Mouse (Mus musculus): ENCODE data around the gene Gsg1l.

The Gsg1l gene

DNA sequence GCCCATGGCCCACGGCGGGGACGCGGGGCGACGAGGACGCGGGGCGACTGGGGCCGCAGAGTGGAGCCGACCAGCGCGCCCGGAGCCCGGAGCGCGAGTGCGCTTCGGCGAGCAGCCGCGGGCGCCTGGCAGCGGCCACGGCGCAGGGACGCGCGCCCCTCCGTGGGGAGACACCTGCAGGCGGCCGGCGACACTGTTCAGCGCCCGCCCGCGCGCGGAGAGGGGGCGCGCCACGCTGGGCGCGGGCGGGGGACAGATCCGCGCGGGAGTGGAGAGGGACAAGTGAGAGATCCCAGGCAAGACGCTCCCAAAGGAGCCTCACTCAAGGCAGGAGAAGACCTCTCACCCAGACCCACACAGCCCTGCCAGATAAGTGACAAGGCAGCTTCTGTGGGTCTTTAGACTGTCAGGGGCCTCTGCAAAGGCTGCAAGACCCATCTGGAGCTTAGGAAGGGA is at the start of gene Gsg1l:
Gene Gsg1l (minus strand): TSS at position 126 of the 456 bp plus-strand sequence.
- DNase-seq = no peak

DNA sequence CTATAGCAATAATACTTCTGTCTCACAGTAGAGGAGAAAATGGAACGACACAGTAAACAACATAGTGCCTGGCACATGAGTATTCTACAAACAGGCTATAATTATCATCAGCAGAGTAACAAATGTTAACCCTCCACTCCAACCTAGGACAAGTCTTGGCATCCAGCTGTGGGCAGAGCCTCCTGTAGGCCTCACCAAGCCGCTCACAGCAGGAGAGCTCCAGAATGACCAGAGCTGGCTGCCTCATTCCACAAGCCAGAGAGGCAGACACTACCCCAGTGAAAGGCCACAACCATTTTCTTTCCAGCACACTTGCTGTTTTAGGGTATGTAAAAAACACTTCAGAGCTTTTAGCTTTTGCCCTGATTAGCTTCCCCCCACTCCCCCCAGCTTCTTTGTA is 45.5 kb upstream of the Gsg1l start:
- DNase-seq = no peak

DNA sequence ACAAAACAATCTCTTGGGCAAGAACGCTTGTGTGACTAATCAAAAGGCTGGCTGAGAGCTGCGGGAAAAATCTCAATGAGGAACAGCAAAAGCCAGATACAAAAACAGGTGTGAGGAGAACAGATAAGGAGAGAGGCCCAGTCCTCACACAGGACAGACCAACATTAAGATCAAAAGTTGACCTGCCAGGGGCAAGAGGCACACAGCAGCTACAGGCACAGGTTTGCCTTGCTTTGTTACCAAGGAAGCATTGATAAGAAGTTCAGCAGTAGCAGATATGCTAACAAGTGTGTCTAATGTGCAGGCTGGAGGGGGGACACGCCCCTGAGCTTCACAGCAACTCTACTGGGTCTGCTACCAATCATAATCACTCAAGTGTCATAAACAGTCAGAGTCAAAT is 44.3 kb upstream of the Gsg1l start:
- no peak for DNase-seq

DNA sequence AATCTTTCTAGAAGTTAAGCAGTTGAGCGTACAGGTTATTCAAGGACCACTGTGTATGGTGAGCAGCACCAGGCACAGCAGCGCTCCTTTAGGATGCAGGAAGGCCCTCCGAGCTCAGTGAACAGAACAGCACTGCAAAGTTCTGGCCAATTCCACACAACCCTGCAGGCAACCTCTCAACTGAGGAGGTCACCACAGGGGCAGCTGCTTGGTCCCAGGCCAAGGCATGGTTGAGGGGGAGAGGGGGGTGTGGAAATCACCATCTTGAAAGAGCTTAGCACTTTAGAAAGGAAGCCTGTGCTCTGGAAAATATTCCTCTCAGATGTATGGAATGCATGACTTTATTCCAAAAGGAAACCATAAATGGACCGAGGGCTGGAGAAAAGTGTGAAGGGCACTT is 39.3 kb upstream of the Gsg1l start:
- peak; percentile 26 for DNase-seq

DNA sequence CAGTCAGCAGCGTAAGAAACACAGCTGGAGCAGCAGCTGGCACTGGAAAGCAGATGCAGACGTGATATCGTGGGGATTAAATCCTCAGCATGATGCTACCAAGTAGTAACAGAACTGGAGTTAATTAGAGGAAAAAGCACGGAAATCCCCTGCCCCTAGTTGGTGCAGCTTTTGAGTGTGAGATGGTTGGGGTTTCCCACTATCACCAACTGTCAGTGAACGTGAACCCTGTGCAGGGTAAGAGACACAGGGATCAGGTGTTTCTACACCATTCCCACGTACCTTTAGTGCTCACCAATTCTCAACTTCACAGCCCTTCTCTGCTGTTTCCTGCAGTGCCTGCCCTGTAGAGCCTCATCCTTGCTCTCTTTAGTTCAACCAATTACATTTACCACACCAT is 37.6 kb upstream of the Gsg1l start:
- DNase-seq = no peak

DNA sequence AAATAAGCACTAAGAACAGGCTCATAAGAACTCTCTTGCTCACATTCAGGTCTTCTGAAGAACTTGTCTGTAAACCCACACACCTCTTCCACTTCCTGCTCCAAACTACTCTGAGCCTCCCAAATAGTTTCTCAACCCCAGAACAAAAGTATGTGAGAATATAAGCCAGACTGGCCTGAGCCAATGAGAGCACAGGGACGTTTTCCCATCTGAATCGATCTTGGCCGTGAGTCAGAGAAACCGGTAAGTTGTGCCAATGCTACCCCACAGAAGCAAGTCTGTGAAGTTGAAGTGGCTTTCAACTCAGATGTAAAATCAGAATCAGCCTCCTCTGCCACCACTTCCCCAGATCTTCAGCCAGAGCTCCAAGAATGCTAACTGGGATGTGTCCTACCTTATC is 31.1 kb upstream of the Gsg1l start:
- DNase-seq = peak; percentile 17

DNA sequence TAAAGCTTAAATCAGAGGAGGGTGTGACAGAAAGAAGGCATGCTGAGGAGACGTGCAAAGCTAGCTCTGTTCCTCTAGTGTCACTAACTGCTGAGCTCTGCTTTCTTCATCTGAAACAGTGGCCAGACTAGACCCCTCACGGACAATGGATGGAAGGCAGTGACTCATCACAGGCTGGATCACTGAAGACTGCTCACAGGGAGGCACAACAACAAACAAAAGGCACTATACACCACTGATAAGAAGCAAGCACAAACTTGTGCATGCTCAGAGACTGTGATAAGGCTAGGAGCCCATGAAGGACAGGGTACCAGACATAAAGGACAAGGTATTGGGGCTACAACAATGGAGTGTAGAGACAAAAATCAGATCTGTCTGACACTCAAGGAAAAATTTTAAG is 29.0 kb upstream of the Gsg1l start:
- DNase-seq = no peak

DNA sequence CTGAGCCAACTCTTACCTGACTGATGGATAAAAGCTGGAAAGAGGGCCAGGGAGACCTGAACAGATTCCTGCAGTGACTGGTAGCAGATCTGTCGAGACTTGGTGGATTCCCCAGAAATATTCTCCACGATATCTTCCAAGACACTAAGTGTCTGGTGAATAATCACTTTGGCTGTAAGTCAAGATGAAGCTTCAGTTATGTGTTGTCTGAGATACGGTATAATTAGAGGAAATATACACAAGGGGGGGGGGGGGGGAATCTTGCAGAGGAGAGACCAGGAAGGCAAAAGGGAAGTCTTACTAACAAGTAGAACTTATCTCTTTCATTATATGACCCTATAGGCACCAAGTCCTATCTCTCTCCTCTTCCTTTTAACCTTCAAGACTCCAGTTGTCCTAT is 27.7 kb upstream of the Gsg1l start:
- no peak for DNase-seq

DNA sequence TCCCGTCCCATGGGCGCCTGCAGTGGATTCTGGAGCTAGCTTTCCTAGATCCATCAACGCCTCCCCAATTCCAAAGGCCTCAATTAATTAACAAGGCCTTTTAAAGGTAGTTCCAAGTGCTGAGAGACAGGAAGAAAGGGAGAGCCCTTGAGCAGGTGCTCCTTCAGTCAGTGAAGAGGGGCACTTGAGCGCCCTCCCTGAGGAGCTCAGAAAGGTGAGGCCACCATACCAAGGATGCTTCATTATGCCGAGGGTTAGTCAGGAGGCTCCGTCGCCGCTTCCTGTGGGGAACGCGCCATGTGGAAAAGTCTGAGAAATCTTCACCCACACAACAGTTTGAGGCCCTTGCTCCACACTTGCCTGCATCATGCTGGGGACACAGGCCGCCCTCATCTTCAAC is 18.2 kb upstream of the Gsg1l start:
- peak; percentile 47 for DNase-seq

DNA sequence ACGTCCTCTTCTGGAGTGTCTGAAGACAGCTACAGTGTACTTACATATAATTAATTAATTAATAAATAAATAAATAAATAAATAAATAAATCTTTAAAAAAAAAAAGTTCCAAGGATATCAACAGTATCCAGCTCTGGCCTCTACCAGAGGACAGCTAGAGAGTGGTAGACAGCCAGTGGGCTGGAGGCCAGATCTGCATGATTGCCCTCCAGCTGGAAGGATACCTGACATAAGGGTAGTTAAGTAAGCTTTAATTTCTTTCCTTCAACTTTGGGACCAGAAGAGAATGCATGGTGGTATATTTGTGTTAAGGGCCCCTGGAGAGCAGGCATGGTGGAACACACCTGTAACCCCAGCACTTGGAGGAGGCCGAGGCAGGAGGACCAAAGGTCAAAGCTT is 17.6 kb upstream of the Gsg1l start:
- no peak for DNase-seq

DNA sequence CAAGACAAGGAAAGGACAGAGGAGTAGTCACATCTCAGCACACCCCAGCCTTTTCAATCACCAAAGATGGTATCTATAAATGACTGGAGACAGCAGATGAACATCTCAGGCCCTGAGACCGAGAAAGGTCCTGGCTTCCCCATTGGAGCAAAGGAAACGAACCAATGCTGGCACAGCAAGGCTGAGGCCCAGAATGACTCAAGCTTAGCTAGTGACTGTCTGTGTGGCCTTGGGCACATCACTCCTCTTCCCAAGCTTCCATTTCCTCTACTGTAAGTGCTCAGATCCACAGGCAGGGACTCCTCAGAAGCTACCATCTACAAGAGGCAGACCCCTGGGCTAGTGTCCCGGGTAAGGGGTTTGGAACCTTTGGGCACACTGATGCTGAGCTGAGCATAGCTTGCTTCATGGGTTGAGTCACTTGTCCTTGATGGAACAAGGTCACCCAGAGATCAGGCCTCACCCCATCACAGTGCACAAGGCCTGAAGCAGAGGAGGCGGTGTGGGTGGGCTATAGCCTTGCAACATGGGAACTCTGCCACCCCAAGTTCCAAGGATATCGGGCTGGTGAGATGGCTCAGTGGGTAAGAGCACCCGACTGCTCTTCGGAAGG is 17.1 kb upstream of the Gsg1l start:
- no peak for DNase-seq

DNA sequence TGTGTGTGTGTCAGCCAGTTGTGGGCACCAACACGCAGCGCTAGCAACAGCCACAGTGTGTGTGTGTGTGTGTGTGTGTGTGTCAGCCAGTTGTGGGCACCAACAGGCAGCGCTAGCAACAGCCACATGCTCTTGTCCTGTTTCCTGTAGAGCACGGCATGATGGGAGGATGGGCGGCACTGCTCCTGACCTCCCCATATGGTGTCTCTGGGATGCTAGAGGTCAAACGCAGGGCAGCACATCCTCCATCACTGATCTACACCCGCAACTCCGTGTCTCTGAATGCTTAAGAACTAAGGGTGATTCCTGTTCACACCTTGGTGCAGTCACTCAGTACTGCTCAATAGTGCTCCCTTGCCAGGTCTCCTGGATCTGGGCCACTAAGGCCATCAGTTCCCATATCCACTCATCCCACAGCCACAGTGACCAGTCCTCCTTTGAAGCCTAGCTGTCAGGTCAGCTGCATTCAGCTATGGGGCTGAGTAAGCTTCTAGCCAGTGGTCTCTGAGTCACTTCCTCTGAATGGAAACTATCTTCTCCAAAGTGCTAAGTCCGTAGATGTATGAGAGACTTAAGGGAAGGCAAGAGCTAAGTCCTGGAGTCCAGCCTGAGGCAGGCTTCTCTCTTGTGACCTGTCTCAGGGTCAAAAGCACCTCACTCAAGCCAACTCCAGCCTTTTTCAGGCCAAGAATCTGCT is 15.2 kb upstream of the Gsg1l start:
- DNase-seq = no peak

DNA sequence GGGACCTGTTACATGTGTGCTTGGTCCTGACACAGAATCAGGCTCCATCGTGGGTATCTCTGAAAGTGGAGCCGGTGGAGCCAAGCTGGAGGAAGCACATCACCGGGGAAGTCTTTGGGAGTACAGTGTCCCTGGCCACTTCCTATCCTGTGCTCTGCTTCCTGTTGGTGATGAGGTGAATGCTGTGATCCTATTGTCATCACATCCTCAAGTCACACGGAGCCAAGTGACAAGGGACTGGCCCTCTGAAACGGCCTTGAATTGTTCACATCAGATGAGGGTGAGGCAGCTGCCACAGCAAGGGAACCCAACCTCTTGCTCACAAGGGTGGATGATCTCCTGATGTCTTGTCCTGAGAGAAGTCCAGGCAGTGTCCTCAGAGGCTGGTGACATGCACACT is 14.4 kb upstream of the Gsg1l start:
- DNase-seq = peak; percentile 18

DNA sequence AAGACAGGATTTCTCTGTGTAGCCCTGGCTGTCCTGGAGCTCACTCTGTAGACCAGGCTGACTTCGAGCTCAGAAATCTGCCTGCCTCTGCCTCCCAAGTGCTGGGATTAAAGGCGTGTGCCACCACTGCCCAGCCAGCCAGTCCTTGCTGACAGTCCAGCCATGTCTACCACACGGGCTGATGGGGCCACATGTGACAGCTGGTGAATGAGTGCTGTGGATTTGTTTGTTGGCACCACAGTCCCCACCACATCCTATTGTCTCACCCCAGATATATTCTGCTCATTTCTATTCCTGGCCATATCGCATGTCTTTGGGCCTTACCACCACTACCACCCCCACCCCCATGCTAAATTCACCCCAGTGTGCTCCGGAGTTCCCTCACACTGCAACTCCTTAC is 12.5 kb upstream of the Gsg1l start:
- DNase-seq = no peak

DNA sequence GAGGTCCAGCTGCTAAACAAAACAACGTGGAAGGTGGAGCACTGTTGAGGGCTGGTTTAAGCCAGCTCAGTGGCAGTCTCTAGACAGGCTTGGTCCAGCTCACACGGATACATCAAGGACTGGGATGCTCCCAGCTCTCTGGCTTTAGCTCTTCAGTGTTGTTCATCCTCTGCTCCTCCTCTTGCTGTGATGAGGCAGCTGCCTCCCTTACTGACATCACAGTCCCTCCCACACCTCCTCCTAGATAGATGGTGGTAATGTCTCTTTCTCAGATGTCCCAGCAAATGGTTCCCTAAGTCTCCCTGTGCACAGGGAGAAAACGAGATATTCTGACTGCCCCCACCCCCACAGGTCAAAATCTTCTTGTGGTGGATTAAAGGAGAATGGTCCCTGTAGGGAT is 11.0 kb upstream of the Gsg1l start:
- no peak for DNase-seq

DNA sequence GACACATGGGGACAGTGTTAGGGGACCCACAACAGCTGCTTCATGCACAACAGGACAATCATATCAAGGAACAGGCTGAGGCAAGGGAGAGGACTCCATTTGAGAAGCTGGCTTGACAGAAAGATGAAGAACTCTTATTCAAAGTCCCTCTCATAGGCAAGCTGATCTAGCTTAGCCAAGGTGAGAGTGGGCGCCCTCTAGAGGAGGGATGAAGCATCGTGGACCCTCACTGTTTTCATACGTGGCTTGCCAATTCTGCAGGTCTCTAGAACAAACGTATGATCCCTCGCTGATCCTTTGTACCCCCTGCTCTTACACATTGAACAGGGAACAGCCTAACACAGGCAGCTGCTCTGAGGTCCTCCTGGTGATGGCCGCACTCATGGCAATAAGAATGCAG is 7.6 kb upstream of the Gsg1l start:
- DNase-seq = peak; percentile 74

DNA sequence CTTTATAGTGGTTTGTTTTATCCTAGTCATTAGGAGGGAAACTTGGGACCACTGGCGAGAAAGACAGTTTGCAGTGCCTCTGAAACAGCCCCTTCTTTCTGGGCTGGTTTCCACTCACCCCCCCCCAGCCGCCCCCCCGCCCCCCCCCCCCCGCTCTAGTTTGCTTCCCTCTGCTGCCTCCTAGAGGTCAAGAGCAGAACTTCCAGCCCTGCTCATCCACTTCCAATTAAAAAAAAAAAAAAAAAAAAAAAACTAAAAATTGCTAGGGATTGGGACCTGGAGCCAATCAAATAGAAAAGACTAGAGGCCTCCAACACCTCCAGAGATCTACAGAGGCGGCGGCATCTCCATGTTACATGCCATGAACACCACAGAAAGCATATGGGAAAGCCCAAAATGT is 5.9 kb upstream of the Gsg1l start:
- peak; percentile 42 for DNase-seq

DNA sequence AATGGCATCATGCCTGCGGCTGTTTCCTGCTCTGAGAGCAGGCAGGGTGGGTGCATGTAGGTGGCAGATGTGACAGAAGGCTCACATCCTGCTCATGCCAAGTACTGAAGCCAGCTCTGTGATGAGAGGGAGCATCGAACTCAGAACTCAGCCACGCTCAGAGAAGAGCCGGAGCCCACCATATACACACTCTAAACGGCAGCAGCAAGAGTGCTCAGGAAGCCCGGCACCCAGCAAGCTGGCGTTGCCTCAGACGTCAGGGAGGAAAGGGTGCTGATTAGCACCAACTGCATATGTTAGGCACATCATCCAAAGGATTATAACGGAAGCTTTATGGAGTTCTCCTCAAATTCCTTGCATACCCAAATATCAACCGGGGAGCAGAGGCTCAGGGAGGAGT is 5.4 kb upstream of the Gsg1l start:
- no peak for DNase-seq

DNA sequence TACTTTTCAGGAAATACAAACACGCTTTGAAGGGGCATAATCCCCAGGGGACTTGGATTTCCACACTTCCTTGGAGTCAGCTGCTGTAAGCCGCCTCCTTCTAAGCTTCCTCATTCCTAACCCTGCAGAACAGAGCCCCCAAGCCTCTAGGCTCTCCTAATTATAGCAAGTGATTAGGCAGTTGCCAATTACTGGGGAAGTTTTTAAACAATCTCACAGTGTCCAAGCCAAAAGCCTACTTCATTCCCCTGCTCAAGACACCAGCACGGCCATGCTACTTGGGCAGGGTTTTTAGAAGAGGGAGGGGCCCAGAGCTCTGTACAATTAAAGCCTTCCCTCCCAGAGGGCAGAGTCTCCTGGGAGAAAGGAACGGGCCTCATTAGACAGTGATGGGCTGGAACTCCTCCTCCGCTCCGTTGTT is 4.1 kb upstream of the Gsg1l start:
- DNase-seq = peak; percentile 34

DNA sequence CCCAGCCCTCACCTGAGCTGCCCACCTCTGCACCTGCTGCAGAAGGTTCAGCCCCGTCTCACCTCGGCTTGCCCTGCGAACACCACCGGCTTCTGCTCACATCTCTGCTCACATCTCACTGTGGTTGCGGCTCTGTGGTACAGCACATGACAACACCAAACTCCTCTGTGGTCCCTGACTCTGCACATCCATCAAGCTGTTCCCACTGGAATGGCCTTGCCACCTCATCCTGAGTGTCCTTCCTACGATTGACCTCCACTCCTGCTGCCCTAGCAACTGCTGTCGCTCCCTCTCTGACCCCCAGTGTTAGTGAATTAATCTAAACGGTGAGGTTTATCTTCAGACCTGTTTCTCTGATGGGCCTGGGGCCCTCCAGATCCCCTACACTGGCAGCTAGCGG is 2.9 kb upstream of the Gsg1l start:
- DNase-seq = no peak

DNA sequence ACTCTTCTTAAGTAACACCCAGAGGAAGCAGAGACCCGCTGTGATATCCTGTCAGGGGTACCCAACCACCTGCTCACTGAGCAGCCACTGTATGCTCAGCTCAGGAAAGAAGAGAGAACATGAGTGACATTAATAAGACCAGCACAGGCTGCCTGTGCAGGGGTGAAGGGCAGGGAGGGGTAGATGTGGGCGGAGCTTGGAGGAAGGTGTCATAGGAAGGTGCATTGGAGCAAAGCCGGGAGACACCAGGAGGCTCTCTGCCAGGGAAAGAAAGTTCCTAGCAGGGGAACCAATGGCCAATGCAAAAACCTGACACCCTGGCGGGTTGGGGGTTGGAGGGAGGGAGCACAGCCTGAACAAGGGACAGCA is 1.8 kb upstream of the Gsg1l start:
- no peak for DNase-seq

DNA sequence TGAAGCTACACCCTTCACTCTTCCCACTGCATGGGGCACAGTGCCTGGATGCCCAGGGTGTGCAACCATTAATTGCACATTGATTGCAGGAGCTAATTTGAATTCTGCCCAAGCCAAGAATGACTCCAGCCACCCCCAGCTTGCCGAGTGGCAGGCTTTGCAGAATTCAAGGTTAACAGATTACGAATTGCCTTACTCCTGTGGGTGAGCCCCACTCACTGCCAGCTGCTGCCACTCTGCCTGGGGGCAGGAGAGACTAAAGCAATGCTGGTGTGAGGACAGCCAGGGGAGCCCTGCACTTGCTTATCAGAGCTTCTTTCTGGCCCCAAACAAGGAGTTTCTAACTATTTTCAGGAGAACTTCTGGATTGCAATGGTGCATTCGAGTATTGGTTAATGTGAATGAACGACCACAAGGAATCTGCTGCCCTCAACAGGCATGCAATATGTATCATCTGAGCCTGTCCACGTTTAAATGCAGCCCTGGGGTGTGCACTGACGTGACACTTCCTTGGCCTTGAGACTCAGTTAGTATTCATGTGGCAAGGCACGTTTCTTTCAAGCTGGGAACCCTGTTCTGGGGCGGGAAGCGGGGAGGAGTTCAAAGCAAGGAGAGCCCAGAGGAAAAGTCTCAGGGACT is 1.2 kb upstream of the Gsg1l start:
- peak; percentile 34 for DNase-seq

DNA sequence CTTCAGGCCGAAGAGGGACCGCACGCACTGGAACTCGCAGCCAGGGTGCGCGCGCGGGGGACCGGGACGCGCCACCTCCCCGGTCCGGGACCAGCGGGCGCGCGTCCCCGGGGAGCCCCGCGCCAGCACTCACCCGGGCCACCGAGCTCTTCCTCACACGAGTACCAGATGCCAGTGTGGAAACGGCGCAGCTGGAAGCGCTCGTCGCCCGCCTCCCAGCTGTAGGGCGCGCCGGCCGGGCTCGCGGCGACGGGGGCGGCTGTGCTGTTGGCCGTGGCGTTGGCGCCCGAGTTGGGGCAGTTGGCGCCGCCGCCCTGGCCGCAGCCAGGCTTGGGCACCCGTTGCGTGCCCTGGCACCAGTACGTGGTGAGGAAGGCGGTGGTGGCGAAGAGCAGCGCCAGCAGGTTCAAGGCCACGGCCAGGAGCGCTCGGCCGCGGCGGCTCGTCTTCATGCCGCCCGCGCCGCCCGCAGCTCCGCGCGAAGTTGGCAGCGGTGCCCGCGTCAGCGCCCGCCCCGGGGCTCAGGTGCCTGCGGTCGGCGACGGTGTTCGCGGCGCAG is 405 bp downstream of the Gsg1l start:
- DNase-seq = no peak

DNA sequence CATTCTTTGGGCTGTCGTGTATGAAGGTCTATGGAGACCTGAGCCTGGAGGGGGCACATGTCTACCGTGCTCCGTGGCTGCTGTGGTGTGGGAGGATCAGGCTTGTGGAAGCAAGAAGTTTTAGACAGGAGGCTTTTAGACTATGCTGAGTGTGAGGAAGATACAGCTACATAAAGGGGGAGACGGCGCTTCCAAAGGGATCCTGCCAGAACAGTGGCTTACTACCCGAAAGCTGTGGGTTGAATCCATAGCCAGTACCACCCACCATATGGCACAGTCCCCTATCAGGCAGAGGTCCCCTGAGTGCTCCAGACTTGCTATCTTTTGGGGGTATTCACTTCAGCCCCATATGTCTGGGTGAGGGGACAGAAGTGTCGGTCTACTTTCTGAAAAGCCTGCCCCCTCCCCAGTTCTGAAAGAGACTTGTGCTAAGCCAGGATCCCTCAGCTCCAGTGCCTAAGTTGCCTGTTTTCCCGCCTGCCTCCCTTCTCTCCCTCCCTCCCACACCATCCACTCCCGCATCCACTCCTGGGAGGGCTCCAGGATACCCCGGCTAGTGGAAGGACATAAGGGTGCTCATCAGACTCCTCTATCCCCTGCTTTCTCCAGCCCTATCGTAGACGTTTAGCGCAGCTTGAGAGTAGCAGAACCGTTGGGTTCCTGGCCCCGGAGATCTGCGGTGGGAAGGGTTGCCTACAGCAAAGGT is 1.1 kb downstream of the Gsg1l start:
- DNase-seq = no peak
